20 mouse cellular contexts compared by ENCODE assay signal in genomic region chr11:11122866-11123265, GRCm38 (mm10). TPM values are rescaled to one million over a fixed set of nuclear protein-coding genes. Genes with fewer than 3 reads are reported as not detected.
A peak's percentile ranks its signal among the peaks of the same experiment; 100 is the strongest.
DNase-seq lines count a peak whose midpoint lies in the region; ATAC-seq and TF ChIP-seq lines count a peak whose summit lies in the region.
"Had no signal": no experiment of that assay in that cellular context is flagged by ENCODE, and none has a peak within 500 bp of the region (broad histone marks: within the 10 kb centered on the region; RNA-seq: fewer than 3 reads in every experiment).

No protein-coding gene starts in this region.

- TF ChIP-seq POLR2A in lung, adult 2 months (IDR thresholded peaks at IDR 0.05; ENCODE audit: borderline replicate concordance, extremely low read depth, low read depth, low read length), result no peak

- peak; percentile 17 for DNase-seq in gastrocnemius, adult 18-20 months (ENCODE audit: low spot score)
- no peak for DNase-seq in gastrocnemius, adult 8-10 months (ENCODE audit: low spot score in 2 of 2)
- peak; percentile 27 for DNase-seq in lung, embryonic 14.5 days
- DNase-seq in lung, adult 2 months, result no peak
- DNase-seq in gastrocnemius, postnatal 14 days, result peak; percentile 53
- peak; percentile 50 for DNase-seq in heart, postnatal 4 days
- no peak for DNase-seq in kidney, postnatal 36 days
- DNase-seq: B cell, adult 2 months; cerebellum, adult 9-10 months; embryo, embryonic 11 days; layer of hippocampus, postnatal 36 days; right cerebral cortex, postnatal 25 days; thymus, adult 2 months had no signal

- no peak for TF ChIP-seq CTCF in lung, embryonic 14.5 days (IDR thresholded peaks at IDR 0.05; ENCODE audit: low read depth)
- no peak for TF ChIP-seq CTCF in lung, adult 2 months (IDR thresholded peaks at IDR 0.05; ENCODE audit: insufficient read depth, low read length)

- no peaks in the 10 kb centered on the region for H3K36me3 ChIP-seq in lung, embryonic 14.5 days (ENCODE audit: insufficient read depth)
- H3K36me3 ChIP-seq: heart, embryonic 15.5 days; limb, embryonic 15.5 days; liver, embryonic 15.5 days had no signal

- no peaks in the 10 kb centered on the region for H3K4me1 ChIP-seq in lung, embryonic 14.5 days (ENCODE audit: insufficient read depth)
- H3K4me1 ChIP-seq in lung, adult 2 months (ENCODE audit: control insufficient read depth, insufficient read depth, low read length), result no peaks in the 10 kb centered on the region
- H3K4me1 ChIP-seq: heart, embryonic 15.5 days; limb, embryonic 15.5 days; liver, embryonic 15.5 days had no signal

- no peak overlapping the region for H3K4me2 ChIP-seq in lung, embryonic 14.5 days
- H3K4me2 ChIP-seq: heart, embryonic 15.5 days; hindbrain, embryonic 14.5 days; limb, embryonic 15.5 days; liver, embryonic 15.5 days; midbrain, embryonic 11.5 days had no signal

- WGBS in lung, embryonic 14.5 days, result 71% methylated on average over 4 of the region's 4 CpGs
- WGBS in lung, adult 2 months, result 51% methylated on average over 4 of the region's 4 CpGs

- no peak overlapping the region for H3K4me3 ChIP-seq in lung, embryonic 14.5 days (ENCODE audit: low read depth, low read length)
- H3K4me3 ChIP-seq in lung, adult 2 months (replicated peaks; ENCODE audit: extremely low read depth, low read depth, low read length), result no peak overlapping the region
- H3K4me3 ChIP-seq: heart, embryonic 15.5 days; limb, embryonic 15.5 days; liver, embryonic 15.5 days had no signal

- no peak for ATAC-seq in lung, embryonic 14.5 days (ENCODE audit: insufficient read depth)
- ATAC-seq: forebrain, embryonic 16.5 days; intestine, postnatal 0 days had no signal

- peaks cover 2% of the 10 kb centered on the region; the same call in 1 of the 2 replicates for H3K27me3 ChIP-seq in lung, embryonic 14.5 days (ENCODE audit: insufficient read depth, low read length)

- no peaks in the 10 kb centered on the region for H3K9me3 ChIP-seq in lung, embryonic 14.5 days (ENCODE audit: low read depth, low read length)
- H3K9me3 ChIP-seq: heart, embryonic 15.5 days; limb, embryonic 15.5 days; liver, embryonic 15.5 days had no signal

- no peak overlapping the region for H3K27ac ChIP-seq in lung, embryonic 14.5 days (ENCODE audit: low read depth)
- H3K27ac ChIP-seq: heart, embryonic 15.5 days; hindbrain, embryonic 14.5 days; limb, embryonic 15.5 days; liver, embryonic 15.5 days had no signal

- no peak overlapping the region for H3K9ac ChIP-seq in lung, embryonic 14.5 days
- H3K9ac ChIP-seq: heart, embryonic 15.5 days; hindbrain, embryonic 14.5 days; limb, embryonic 15.5 days; liver, embryonic 15.5 days had no signal

- intact Hi-C loops in gastrocnemius, postnatal 14 days (cut with DNase I; ENCODE audit: low total_unique reads), result no loop called here

RNA-seq across cellular contexts. Expression of gene Vwc2, which starts 8.8 kb away (rescaled TPM):
- total RNA-seq in gastrocnemius, adult 18-20 months (2021), result not detected
- under 1 TPM in 1 of 4 experiments, not detected in 3; 0.13 TPM for total RNA-seq in gastrocnemius, adult 8-10 months (2022)
- polyA plus RNA-seq in lung, embryonic 14.5 days (2014; fragmentation: Nextera tagmentation; extraction: Ambion mirVana), result 2.7 and 3.1 TPM in 2 replicates
- 0.27 and 0.51 TPM in 2 replicates for polyA plus RNA-seq in lung, adult 2 months (2012; rRNA removed)
- under 1 TPM; 0.38 to 0.90 TPM for total RNA-seq in gastrocnemius, postnatal 14 days (2021)
- total RNA-seq in heart, postnatal 4 days (2021), result under 1 TPM; 0.23 to 0.26 TPM

Comparison
In these comparisons a context has a peak if more than half of its experiments do, and no peak if none do; other contexts are left out.
1. DNase-seq: peak in gastrocnemius, adult 18-20 months (single experiment), lung, embryonic 14.5 days (single experiment), gastrocnemius, postnatal 14 days (single experiment) and heart, postnatal 4 days (single experiment); none in gastrocnemius, adult 8-10 months (0 of 2), lung, adult 2 months (single experiment) and kidney, postnatal 36 days (0 of 2).